Mouse (Mus musculus) heart, embryonic 12.5 days (tissue): ENCODE results near the gene Phf12. TPM values are rescaled to one million over a fixed set of nuclear protein-coding genes. Genes with fewer than 3 reads are reported as not detected.

Experiments
- ATAC-seq: fragments of 200-750 bp; cut with Nextera tagmentation; 2 replicates; pipeline ENCODE4 v1.8.0; 2017; ENCODE audit warnings: moderate TSS enrichment, moderate library complexity; ENCODE audit not compliant: insufficient number of reproducible peaks, low FRiP score
- H3K27ac ChIP-seq: fragments of 300-500 bp; sonication (generic); 2 replicates; pipeline ENCODE4 v1.5.1; 2016; ENCODE audit warnings: mild to moderate bottlenecking, moderate library complexity; ENCODE audit not compliant: poor library complexity, severe bottlenecking
- H3K27me3 ChIP-seq: fragments of 300-500 bp; sonication (generic); replicated peaks from 2 replicates; pipeline ENCODE4 v1.6.1; 2016; ENCODE audit warnings: mild to moderate bottlenecking, moderate library complexity
- H3K36me3 ChIP-seq: fragments of 300-500 bp; sonication (generic); 2 replicates; pipeline ENCODE4 v1.6.1; 2016; ENCODE audit warnings: mild to moderate bottlenecking, moderate library complexity
- H3K4me1 ChIP-seq: fragments of 300-500 bp; sonication (generic); replicated peaks from 2 replicates; pipeline ENCODE4 v1.6.1; 2016; ENCODE audit warnings: mild to moderate bottlenecking
- H3K4me2 ChIP-seq: fragments of 300-500 bp; sonication (generic); 2 replicates; pipeline ENCODE4 v1.6.1; 2016; ENCODE audit warnings: mild to moderate bottlenecking, moderate library complexity
- H3K4me3 ChIP-seq: fragments of 300-500 bp; sonication (generic); 2 replicates; pipeline ENCODE4 v1.5.1; 2016; ENCODE audit warnings: mild to moderate bottlenecking
- H3K9ac ChIP-seq: fragments of 300-500 bp; sonication (generic); 2 replicates; pipeline ENCODE4 v1.6.1; 2016; ENCODE audit warnings: mild to moderate bottlenecking, moderate library complexity
- H3K9me3 ChIP-seq: fragments of 300-500 bp; sonication (generic); replicated peaks from 2 replicates; pipeline ENCODE4 v1.6.1; 2016; ENCODE audit warnings: mild to moderate bottlenecking, moderate library complexity
- WGBS: fragments of 180-500 bp; shearing (Covaris S2); methylation state at CpG from one replicate; pipeline ENCODE4 v1.1.7; 2016; 5-methylcytosine and 5-hydroxymethylcytosine counted together
- polyA plus RNA-seq: library from polyadenylated mRNA; unstranded; fragments of >200 nt; fragmentation: Nextera tagmentation; extraction: Ambion mirVana; gene quantifications from 2 replicates; pipeline ENCODE4 v1.2.1, GENCODE M21; 2016

Phf12 gene
- polyA plus RNA-seq, 1 experiment from 2014 or later = 17.0 TPM

- Histone ChIP-seq H3K27ac (no peak overlapping the region), H3K4me1 (no peaks in the 10 kb centered on the region), H3K9ac (no peak overlapping the region), H3K9me3 (no peaks in the 10 kb centered on the region), H3K4me3 (no peak overlapping the region), H3K4me2 (no peak overlapping the region), H3K27me3 (peaks cover 74% of the 10 kb centered on the region), H3K36me3 (no peaks in the 10 kb centered on the region)
- ATAC-seq = 0 out of 2 replicates have a peak, but pooled peaks have one; percentile 8
- 75% methylated on average over 7 of the region's 7 CpGs for WGBS
Measured at GRCm38 (mm10) chr11:77973520-77973919, 9.0 kb upstream of the Phf12 start.

DNA sequence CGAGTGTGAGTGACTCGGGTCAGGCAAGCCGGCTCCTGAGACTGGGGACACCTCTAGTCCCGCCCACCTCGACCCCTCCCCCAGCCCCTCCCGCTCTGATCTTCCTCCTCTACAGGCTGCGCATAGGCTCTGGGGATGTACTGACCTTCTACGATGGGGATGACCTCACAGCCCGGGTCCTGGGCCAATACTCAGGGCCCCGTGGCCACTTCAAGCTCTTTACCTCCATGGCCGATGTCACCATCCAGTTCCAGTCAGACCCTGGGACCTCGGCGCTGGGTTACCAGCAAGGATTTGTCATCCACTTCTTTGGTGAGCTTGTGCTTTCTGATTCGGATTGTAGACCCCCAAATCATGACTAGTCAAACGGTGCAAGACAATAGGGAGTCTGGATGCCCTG, 8.2 kb upstream of the Phf12 start:
- no peaks in the 10 kb centered on the region for H3K36me3 ChIP-seq
- no peak overlapping the region for H3K4me3 ChIP-seq
- no peaks in the 10 kb centered on the region for H3K4me1 ChIP-seq
- H3K9ac ChIP-seq = no peak overlapping the region
- 39% methylated on average over 15 of the region's 15 CpGs for WGBS
- no peak overlapping the region for H3K4me2 ChIP-seq
- no peaks in the 10 kb centered on the region for H3K9me3 ChIP-seq
- H3K27ac ChIP-seq = no peak overlapping the region
- H3K27me3 ChIP-seq = peaks cover 70% of the 10 kb centered on the region
- ATAC-seq = no peak

DNA sequence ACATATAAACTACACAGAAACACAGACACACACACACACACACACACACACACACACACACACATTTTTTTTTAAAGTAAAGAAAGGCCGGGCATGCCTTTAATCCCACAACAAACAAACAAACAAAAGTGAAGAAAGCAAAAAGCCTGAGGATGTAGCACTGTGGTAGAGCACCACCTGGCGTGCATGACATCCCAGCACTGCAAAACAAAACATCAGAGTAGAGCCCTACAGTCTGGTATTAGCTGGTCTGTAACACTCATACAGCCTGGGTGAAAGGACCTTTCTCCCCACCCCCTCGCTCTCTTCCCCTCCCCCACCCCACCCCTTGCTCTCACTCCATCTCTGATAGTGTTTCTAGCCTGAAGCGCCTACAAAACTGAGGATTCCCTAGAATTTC, 6.7 kb upstream of the Phf12 start:
- no peak overlapping the region for H3K27ac ChIP-seq
- no peak for ATAC-seq
- no peaks in the 10 kb centered on the region for H3K4me1 ChIP-seq
- H3K4me2 ChIP-seq = no peak overlapping the region
- no peak overlapping the region for H3K4me3 ChIP-seq
- peaks cover 63% of the 10 kb centered on the region for H3K27me3 ChIP-seq
- no peak overlapping the region for H3K9ac ChIP-seq
- H3K9me3 ChIP-seq = no peaks in the 10 kb centered on the region
- 28% methylated on average over 4 of the region's 4 CpGs for WGBS
- no peaks in the 10 kb centered on the region for H3K36me3 ChIP-seq

- Histone ChIP-seq H3K4me1 (no peaks in the 10 kb centered on the region), H3K27me3 (peaks cover 56% of the 10 kb centered on the region), H3K4me2 (no peak overlapping the region), H3K27ac (no peak overlapping the region), H3K4me3 (no peak overlapping the region), H3K9ac (no peak overlapping the region), H3K9me3 (no peaks in the 10 kb centered on the region), H3K36me3 (no peaks in the 10 kb centered on the region)
- WGBS = 73% methylated on average over 6 of the region's 6 CpGs
- no peak for ATAC-seq
Measured at GRCm38 (mm10) chr11:77978161-77978560, 4.4 kb upstream of the Phf12 start.

- no peaks in the 10 kb centered on the region for H3K36me3 ChIP-seq
- H3K4me1 ChIP-seq = no peaks in the 10 kb centered on the region
- H3K9ac ChIP-seq = no peak overlapping the region
- 73% methylated on average over 8 of the region's 8 CpGs for WGBS
- H3K9me3 ChIP-seq = no peaks in the 10 kb centered on the region
- no peak overlapping the region for H3K27ac ChIP-seq
- ATAC-seq = no peak
- H3K4me3 ChIP-seq = no peak overlapping the region
- H3K27me3 ChIP-seq = peaks cover 45% of the 10 kb centered on the region
- H3K4me2 ChIP-seq = no peak overlapping the region
Measured at GRCm38 (mm10) chr11:77979221-77979809, 3.2 kb upstream of the Phf12 start.

DNA sequence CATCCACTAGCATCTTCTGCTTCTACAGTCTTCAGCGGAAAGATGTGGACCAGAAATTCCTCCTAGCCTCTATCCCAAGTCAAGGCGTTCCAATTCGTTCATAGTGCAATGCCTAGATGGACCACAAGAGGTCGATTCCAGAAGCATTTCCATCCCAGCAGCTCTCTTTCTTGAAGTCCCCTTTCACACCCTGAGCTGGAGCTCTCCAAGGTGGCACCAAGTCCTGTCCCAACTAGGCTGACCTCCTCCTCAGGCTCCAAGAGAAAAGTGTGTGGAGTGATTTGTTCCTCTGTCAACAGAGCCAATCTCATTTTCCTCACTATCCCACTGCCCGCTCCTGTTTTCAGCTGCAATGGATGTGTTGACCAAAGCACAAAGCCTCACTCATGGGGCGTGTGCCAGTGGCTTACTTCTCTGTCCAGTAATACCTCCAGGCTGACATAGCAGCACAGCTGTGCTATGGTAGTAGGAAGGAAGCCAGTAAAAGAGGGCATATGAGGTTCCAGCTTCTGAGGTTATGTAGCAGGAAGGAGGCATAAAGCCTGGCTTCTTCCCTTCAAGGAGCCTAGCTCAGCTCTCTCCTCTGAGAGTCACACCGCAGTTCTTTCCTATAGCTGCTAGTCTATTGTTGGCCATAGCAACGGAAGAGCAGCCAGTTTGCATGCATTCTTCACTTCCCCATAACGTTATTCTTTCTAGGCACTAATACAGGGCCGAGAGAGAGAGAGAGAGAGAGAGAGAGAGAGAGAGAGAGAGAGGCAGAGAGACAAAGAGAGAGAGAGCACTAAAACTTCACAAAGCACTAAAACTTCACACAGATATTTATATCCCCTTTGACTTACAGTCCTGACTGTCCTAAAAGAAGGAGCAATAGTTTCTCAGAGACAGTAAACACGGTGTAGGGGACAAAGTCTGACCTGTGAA, 2.0 kb upstream of the Phf12 start:
- no peak overlapping the region for H3K4me3 ChIP-seq
- 32% methylated on average over 11 of the region's 11 CpGs for WGBS
- H3K36me3 ChIP-seq = no peaks in the 10 kb centered on the region
- no peaks in the 10 kb centered on the region for H3K9me3 ChIP-seq
- H3K27me3 ChIP-seq = peaks cover 32% of the 10 kb centered on the region
- no peak for ATAC-seq
- no peak overlapping the region for H3K4me2 ChIP-seq
- no peak overlapping the region for H3K27ac ChIP-seq
- peaks cover 6% of the 10 kb centered on the region for H3K4me1 ChIP-seq
- H3K9ac ChIP-seq = no peak overlapping the region

DNA sequence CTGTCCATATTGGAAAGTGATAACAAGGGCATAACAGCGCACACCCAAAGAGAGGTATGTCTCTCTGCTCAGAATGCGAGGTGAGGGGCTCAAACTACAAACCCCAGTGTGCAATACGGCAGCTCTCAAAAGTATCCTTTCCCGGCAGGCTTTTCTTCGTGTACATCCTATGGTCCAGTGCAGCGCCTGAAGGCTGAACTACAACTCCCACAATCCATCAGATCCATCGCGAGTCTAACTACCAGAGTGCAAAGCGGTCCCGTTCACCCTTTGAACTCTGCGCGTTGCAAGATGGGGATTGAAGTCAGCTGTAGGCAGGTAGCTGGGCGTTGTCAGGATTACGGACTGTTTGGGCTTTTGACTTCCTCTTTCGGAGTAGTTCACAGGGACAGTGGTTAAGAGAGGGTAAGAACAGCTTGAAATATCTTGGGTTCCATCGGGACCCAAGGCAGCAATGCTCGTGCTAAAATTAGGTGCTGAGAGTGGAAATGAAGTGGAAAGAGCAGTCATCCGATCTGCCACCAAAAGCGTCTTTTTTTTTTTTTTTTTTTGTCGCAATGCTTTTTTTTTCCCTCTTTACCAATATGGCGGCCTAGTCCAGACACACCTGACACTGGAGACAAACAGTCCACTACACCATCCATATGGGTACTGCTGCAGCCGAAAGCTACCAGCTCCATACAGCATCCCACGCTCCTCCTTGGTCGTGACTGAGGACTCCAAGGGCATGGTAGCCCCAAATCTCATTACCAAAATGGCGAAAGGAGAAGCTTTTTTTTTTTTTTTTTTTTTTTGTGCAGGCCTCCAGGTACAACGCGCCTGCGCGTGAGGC, 729 bp upstream of the Phf12 start:
- H3K9ac ChIP-seq = peak overlapping the region; percentile 52; the same call in 1 of the 2 replicates
- peaks cover 6% of the 10 kb centered on the region for H3K36me3 ChIP-seq
- peaks cover 20% of the 10 kb centered on the region for H3K27me3 ChIP-seq
- H3K4me2 ChIP-seq = peak overlapping the region; percentile 91
- ATAC-seq = peak; percentile 87
- H3K4me3 ChIP-seq = peak overlapping the region; percentile 99
- H3K4me1 ChIP-seq = peaks cover 9% of the 10 kb centered on the region
- peak overlapping the region; percentile 96 for H3K27ac ChIP-seq
- under 1% methylated on average over 29 of the region's 29 CpGs for WGBS
- no peaks in the 10 kb centered on the region for H3K9me3 ChIP-seq

- ATAC-seq = no peak
- peak overlapping the region; percentile 100 for H3K9ac ChIP-seq
- H3K4me1 ChIP-seq = peaks cover 9% of the 10 kb centered on the region
- H3K4me2 ChIP-seq = peak overlapping the region; percentile 91
- peaks cover 4% of the 10 kb centered on the region for H3K27me3 ChIP-seq
- H3K36me3 ChIP-seq = peaks cover 16% of the 10 kb centered on the region
- H3K27ac ChIP-seq = peak overlapping the region; percentile 96
- no peaks in the 10 kb centered on the region for H3K9me3 ChIP-seq
- peak overlapping the region; percentile 99 for H3K4me3 ChIP-seq
- WGBS = under 1% methylated on average over 25 of the region's 32 CpGs
Measured at GRCm38 (mm10) chr11:77983191-77983936, 810 bp downstream of the Phf12 start.

GRCm38 (mm10) chr11:77983937-77984835, 1.6 kb downstream of the Phf12 start:
- H3K9me3 ChIP-seq = no peaks in the 10 kb centered on the region
- peak overlapping the region; percentile 100 for H3K9ac ChIP-seq
- WGBS = under 1% methylated on average over 55 of the region's 63 CpGs
- peak overlapping the region; percentile 96 for H3K27ac ChIP-seq
- peak overlapping the region; percentile 99 for H3K4me3 ChIP-seq
- peak overlapping the region; percentile 91 for H3K4me2 ChIP-seq
- no peaks in the 10 kb centered on the region for H3K27me3 ChIP-seq
- peak; percentile 27; the same call in 1 of the 2 replicates for ATAC-seq
- H3K4me1 ChIP-seq = peaks cover 9% of the 10 kb centered on the region
- H3K36me3 ChIP-seq = peaks cover 24% of the 10 kb centered on the region

GRCm38 (mm10) chr11:77984836-77985231, 2.3 kb downstream of the Phf12 start:
- peak overlapping the region; percentile 100 for H3K9ac ChIP-seq
- H3K27ac ChIP-seq = peak overlapping the region; percentile 96
- H3K9me3 ChIP-seq = no peaks in the 10 kb centered on the region
- no peaks in the 10 kb centered on the region for H3K27me3 ChIP-seq
- H3K4me1 ChIP-seq = peaks cover 9% of the 10 kb centered on the region
- peaks cover 28% of the 10 kb centered on the region for H3K36me3 ChIP-seq
- 1% methylated on average over 13 of the region's 13 CpGs for WGBS
- ATAC-seq = no peak
- peak overlapping the region; percentile 99 for H3K4me3 ChIP-seq
- H3K4me2 ChIP-seq = peak overlapping the region; percentile 91
